Mouse (Mus musculus) heart, adult 2 months (tissue): ENCODE measurements around the gene Dkk3.

Experiments
- CTCF ChIP-seq: fragments of 200-600 bp; IDR thresholded peaks from 2 replicates; pipeline ENCODE4 v1.8.1; 2022; ENCODE audit warnings: antibody characterized with exemption, mild to moderate bottlenecking, moderate library complexity
- POLR2A ChIP-seq: fragments of 200-500 bp; IDR thresholded peaks from 2 replicates; pipeline ENCODE4 v1.6.1; 2011; ENCODE audit warnings: mild to moderate bottlenecking, low read depth, low read length, control low read depth; ENCODE audit not compliant: insufficient read depth

GRCm38 (mm10) chr7:112138168-112138508 is 20.7 kb downstream of the Dkk3 start:
- TF ChIP-seq POLR2A: no peak
- no peak for TF ChIP-seq CTCF
